Mouse (Mus musculus): ENCODE measurements around the gene Ppip5k1. TPM values are rescaled to one million over a fixed set of nuclear protein-coding genes. Genes with fewer than 3 reads are reported as not detected.

The Ppip5k1 gene
- total RNA-seq, 4 experiments from 2014 or later, result 121 to 145 (median 130) TPM

Other genes with a start within 250 kb of the Ppip5k1 start
- gene Tgm7, start 245.6 kb downstream of the Ppip5k1 start, total RNA-seq (2022), result under 1 TPM in 2 of 4 experiments, not detected in 2; 0.30 to 0.35 TPM
- gene Adal, start 215.0 kb downstream of the Ppip5k1 start, total RNA-seq (2022), result 10 to 100 TPM; 17.6 to 19.9 (median 18.6) TPM
- 1 to 10 TPM; 7.1 to 9.8 (median 7.4) TPM for gene Lcmt2, start 214.7 kb downstream of the Ppip5k1 start, total RNA-seq (2022)
- 10 to 100 TPM; 34.4 to 39.3 (median 34.7) TPM for gene Tubgcp4, start 184.7 kb downstream of the Ppip5k1 start, total RNA-seq (2022)
- 1 to 10 TPM; 4.9 to 6.5 (median 6.0) TPM for gene Zscan29, start 184.3 kb downstream of the Ppip5k1 start, total RNA-seq (2022)
- 100 to 1,000 TPM; 139 to 154 (median 147) TPM for gene Trp53bp1, start 84.0 kb downstream of the Ppip5k1 start, total RNA-seq (2022)
- gene Map1a, start 65.8 kb downstream of the Ppip5k1 start, total RNA-seq (2022), result 100 to 1,000 TPM; 617 to 748 (median 671) TPM
- 100 to 1,000 TPM; 418 to 426 (median 425) TPM for gene Ckmt1, start 2.3 kb upstream of the Ppip5k1 start, total RNA-seq (2022)
- gene Strc, start 31.8 kb upstream of the Ppip5k1 start, total RNA-seq (2022), result under 1 TPM; 0.09 to 0.91 (median 0.32) TPM
- gene Pdia3, start 58.4 kb upstream of the Ppip5k1 start, total RNA-seq (2022), result 100 to 1,000 TPM; 140 to 171 (median 153) TPM
- 1 to 10 TPM; 4.2 to 5.9 (median 5.1) TPM for gene Catsper2, start 58.4 kb upstream of the Ppip5k1 start, total RNA-seq (2022)
- gene Ell3, start 88.9 kb upstream of the Ppip5k1 start, total RNA-seq (2022), result not detected
- gene Serf2, start 93.8 kb upstream of the Ppip5k1 start, total RNA-seq (2022), result 100 to 1,000 TPM; 116 to 169 (median 143) TPM
- gene Hypk, start 97.9 kb upstream of the Ppip5k1 start, total RNA-seq (2022), result 10 to 100 TPM; 12.1 to 25.0 (median 17.5) TPM
- gene Serinc4, start 101.4 kb upstream of the Ppip5k1 start, total RNA-seq (2022), result 1 to 10 TPM in 1 of 4 experiments, under 1 TPM in 3; 0.27 to 1.1 (median 0.50) TPM
- gene Mfap1b, start 118.7 kb upstream of the Ppip5k1 start, total RNA-seq (2022), result 10 to 100 TPM; 39.4 to 47.4 (median 43.8) TPM
- 10 to 100 TPM; 31.1 to 37.4 (median 33.7) TPM for gene Mfap1a, start 151.3 kb upstream of the Ppip5k1 start, total RNA-seq (2022)
- 1 to 10 TPM; 4.8 to 5.3 (median 4.9) TPM for gene Wdr76, start 151.3 kb upstream of the Ppip5k1 start, total RNA-seq (2022)

Data from left cerebral cortex, adult 8-10 months (tissue).